Mouse (Mus musculus) common myeloid progenitor, adult 5-6 weeks (primary cell): ENCODE results near the gene Olfr1062. TPM values are rescaled to one million over a fixed set of nuclear protein-coding genes. Genes with fewer than 3 reads are reported as not detected.
"Not testable (repeated sequence)": the region's sequence is repeated elsewhere in the genome, so short reads cannot be mapped to it uniquely, and the experiment has no call there.

ENCODE experiments used
- ATAC-seq: replicated peaks from 2 replicates; pipeline ENCODE4 v1.8.0; 2016; ENCODE audit warnings: low read depth, mild to moderate bottlenecking, moderate TSS enrichment, inconsistent platforms; ENCODE audit not compliant: poor library complexity, severe bottlenecking
- total RNA-seq: library from RNA; stranded (forward); fragments of 200-1000, 187-1606 nt; gene quantifications from 2 replicates; pipeline ENCODE4 v1.2.3, GENCODE M21; 2017

Gene Olfr1062
- total RNA-seq, result not detected in 2 replicates

GRCm38 (mm10) chr2:86426649-86427048 is at the start of gene Olfr1062:
Gene Olfr1062, minus strand, starts transcription at chr2:86426749.
- not testable (repeated sequence) for ATAC-seq

DNA sequence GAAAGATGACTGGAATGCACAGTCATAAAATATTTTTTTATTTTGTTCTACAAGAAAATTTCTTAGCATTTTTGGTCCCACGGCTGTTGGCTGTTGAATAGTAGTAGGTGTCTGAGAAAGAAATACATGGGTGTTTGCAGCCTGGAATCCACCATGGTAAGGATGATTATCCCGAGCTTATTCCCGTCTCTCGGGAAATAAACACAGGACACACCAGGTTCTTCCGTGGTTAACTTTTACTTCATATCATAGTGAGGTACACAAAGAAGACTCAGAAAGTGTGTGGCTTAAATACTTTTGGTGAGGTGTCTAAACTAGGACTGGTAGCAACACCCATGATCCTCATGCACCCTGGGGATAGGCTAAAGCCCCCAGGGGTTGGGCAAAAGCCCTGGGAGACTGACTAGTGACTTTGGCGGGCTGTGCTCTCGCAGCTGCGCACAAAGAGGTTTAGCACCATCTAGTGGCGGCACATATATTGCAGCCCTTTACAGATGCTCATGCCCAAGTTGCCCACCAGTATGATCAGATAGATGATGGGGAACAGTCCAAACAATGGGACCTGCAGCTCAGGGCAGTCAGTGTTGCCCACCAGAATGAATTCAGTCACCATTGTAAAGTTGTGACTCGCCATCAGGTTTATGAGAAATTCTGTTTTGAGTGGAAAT is 38.0 kb upstream of the Olfr1062 start:
- peak; percentile 80 for ATAC-seq

- ATAC-seq, result no peak
Measured at GRCm38 (mm10) chr2:86460434-86460833, 33.9 kb upstream of the Olfr1062 start.

DNA sequence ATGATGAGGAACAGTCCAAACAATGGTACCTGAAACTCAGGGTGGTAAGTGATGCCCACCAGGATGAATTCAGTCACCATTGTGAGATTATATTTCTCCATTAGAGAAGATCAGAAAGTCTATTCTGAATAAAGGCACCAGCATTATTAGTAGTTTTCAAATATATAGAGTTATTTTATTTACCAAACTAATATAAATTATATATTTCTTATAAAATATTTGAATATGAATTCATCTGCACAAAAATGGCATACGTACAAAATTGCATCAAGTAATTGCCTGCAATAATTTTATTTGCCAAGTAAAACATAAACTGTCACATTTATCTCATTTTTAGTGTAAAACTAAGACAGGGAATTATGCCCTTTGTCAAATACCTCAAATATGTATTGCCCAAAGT is 29.6 kb upstream of the Olfr1062 start, which contains the start of gene Olfr1066:
Gene Olfr1066 (minus strand): TSS at position 101 of the 400 bp plus-strand sequence.
- ATAC-seq, result no peak

DNA sequence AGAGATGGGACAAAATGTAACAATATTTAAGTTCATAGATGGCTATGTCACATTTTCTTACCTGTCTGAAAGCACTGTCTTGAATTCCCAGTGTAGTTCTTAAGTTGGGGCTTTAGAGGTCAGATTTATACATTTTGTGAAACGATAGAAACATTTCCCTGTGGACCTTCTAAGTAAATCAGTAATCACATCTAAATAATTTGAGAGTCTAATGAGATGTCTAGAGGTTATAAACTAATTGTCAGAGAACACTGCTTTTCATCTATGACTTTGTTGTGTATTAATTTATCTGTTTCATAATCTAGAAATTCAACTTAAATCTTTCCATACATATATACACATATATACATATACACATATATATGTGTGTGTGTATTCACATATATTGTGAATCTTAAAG is 23.9 kb upstream of the Olfr1062 start, which contains the start of gene Olfr1065:
Gene Olfr1065 (minus strand): TSS at position 101 of the 400 bp plus-strand sequence.
- ATAC-seq, result not testable (repeated sequence)

- ATAC-seq, result not testable (repeated sequence)
Measured at GRCm38 (mm10) chr2:86442101-86442500, 15.6 kb upstream of the Olfr1062 start.

- not testable (repeated sequence) for ATAC-seq
Measured at GRCm38 (mm10) chr2:86428511-86428910, 2.0 kb upstream of the Olfr1062 start.

- ATAC-seq, result no peak
Measured at GRCm38 (mm10) chr2:86413950-86414349, 12.6 kb downstream of the Olfr1062 start, which contains the start of gene Olfr1061. Gene Olfr1061, minus strand, starts transcription at chr2:86414050.

DNA sequence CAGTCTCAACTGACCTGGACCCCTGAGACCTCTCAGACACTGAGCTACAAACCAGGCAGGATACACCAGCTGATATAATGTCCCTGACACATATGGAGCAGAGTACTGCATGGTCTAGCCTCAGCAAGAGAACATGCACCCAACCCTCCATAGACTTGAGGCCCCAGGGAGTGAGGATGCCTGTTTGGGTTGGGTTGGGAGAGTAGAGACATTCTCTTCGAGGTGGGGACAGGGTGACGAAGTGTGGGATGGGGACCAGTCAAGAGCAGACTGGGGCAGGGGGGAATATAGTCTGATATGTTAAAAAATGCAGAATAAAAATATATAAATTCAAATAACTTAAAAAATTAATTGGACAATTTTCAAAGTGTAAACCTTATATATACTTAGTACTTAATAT is 31.4 kb downstream of the Olfr1062 start:
- no peak for ATAC-seq

- not testable (repeated sequence) for ATAC-seq
Measured at GRCm38 (mm10) chr2:86388461-86388860, 38.1 kb downstream of the Olfr1062 start, which contains the start of gene Olfr1058. Gene Olfr1058, minus strand, starts transcription at chr2:86388561.

DNA sequence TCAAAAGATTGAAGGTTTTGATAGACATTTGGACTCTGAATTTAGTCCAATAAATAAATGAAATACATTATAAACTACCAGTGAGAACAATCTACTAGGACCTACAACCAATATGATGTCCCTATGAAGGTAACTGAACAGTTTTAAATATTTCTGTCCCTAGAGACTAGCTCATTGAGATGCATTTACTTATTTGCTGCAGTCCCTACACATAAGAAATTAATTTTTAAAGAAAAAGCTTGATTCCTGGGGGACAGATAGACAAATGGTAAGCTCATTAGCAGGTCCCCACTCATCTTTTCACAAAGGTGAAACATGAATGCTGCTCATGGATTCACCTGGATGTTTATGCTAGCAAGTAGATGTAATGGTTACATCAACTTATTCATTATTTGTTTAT is 48.3 kb downstream of the Olfr1062 start, which contains the start of gene Olfr1057:
Gene Olfr1057 (minus strand): TSS at position 101 of the 400 bp plus-strand sequence.
- no peak for ATAC-seq

Other genes with a start within 250 kb of the Olfr1062 start
- not detected in 2 replicates for gene Olfr1044, start 248.9 kb downstream of the Olfr1062 start, total RNA-seq
- not detected in 2 replicates for gene Olfr52, start 241.1 kb downstream of the Olfr1062 start, total RNA-seq
- not detected in 2 replicates for gene Olfr1045, start 223.7 kb downstream of the Olfr1062 start, total RNA-seq
- gene Olfr1046, start 207.4 kb downstream of the Olfr1062 start, total RNA-seq, result not detected in 2 replicates
- not detected in 2 replicates for gene Olfr1047, start 195.3 kb downstream of the Olfr1062 start, total RNA-seq
- gene Olfr1048, start 186.5 kb downstream of the Olfr1062 start, total RNA-seq, result not detected in 2 replicates
- gene Olfr1049, start 168.4 kb downstream of the Olfr1062 start, total RNA-seq, result not detected in 2 replicates
- not detected in 2 replicates for gene Olfr1051, start 147.7 kb downstream of the Olfr1062 start, total RNA-seq
- gene Olfr1052, start 134.3 kb downstream of the Olfr1062 start, total RNA-seq, result not detected in 2 replicates
- not detected in 2 replicates for gene Olfr1053, start 111.5 kb downstream of the Olfr1062 start, total RNA-seq
- gene Olfr1054, start 91.3 kb downstream of the Olfr1062 start, total RNA-seq, result not detected in 2 replicates
- gene Olfr1055, start 76.5 kb downstream of the Olfr1062 start, total RNA-seq, result not detected in 2 replicates
- not detected in 2 replicates for gene Olfr1056, start 64.3 kb downstream of the Olfr1062 start, total RNA-seq
- gene Olfr1057, start 48.4 kb downstream of the Olfr1062 start, total RNA-seq, result not detected in 2 replicates
- not detected in 2 replicates for gene Olfr1058, start 38.2 kb downstream of the Olfr1062 start, total RNA-seq
- gene Olfr1061, start 12.7 kb downstream of the Olfr1062 start, total RNA-seq, result not detected in 2 replicates
- not detected in 2 replicates for gene Olfr1065, start 23.8 kb upstream of the Olfr1062 start, total RNA-seq
- gene Olfr1066, start 29.5 kb upstream of the Olfr1062 start, total RNA-seq, result not detected in 2 replicates
- not detected in 2 replicates for gene Olfr228, start 60.6 kb upstream of the Olfr1062 start, total RNA-seq
- not detected in 2 replicates for gene Olfr1076, start 81.7 kb upstream of the Olfr1062 start, total RNA-seq
- not detected in 2 replicates for gene Olfr1079, start 115.7 kb upstream of the Olfr1062 start, total RNA-seq
- gene Olfr1080, start 131.5 kb upstream of the Olfr1062 start, total RNA-seq, result not detected in 2 replicates
- gene Olfr1082, start 172.2 kb upstream of the Olfr1062 start, total RNA-seq, result not detected in 2 replicates
- gene Olfr1084, start 213.0 kb upstream of the Olfr1062 start, total RNA-seq, result not detected in 2 replicates
- not detected in 2 replicates for gene Olfr1085, start 235.3 kb upstream of the Olfr1062 start, total RNA-seq